Mouse (Mus musculus) brain, embryonic 18.5 days (tissue): ENCODE results near the gene Arpp21.
A peak's percentile ranks its signal among the peaks of the same experiment; 100 is the strongest.

Experiments
- DNase-seq: peaks from one replicate; pipeline ENCODE4 v3.0.0-alpha.2; 2012; ENCODE audit warnings: low read depth, low spot score

Gene Arpp21

GRCm38 (mm10) chr9:112180006-112180405, 55.7 kb downstream of the Arpp21 start:
- DNase-seq = no peak

GRCm38 (mm10) chr9:112178438-112178837, 57.3 kb downstream of the Arpp21 start:
- no peak for DNase-seq

GRCm38 (mm10) chr9:112177569-112177968, 58.2 kb downstream of the Arpp21 start:
- no peak for DNase-seq

GRCm38 (mm10) chr9:112176317-112176716, 59.4 kb downstream of the Arpp21 start:
- DNase-seq = no peak

- no peak for DNase-seq
Measured at GRCm38 (mm10) chr9:112174407-112175357, 61.1 kb downstream of the Arpp21 start.

- no peak for DNase-seq
Measured at GRCm38 (mm10) chr9:112173778-112174177, 62.0 kb downstream of the Arpp21 start.

- no peak for DNase-seq
Measured at GRCm38 (mm10) chr9:112164677-112165076, 71.1 kb downstream of the Arpp21 start.

- DNase-seq = no peak
Measured at GRCm38 (mm10) chr9:112160981-112161380, 74.8 kb downstream of the Arpp21 start.

- DNase-seq = no peak
Measured at GRCm38 (mm10) chr9:112153972-112154371, 81.8 kb downstream of the Arpp21 start.

GRCm38 (mm10) chr9:112152762-112153161, 83.0 kb downstream of the Arpp21 start:
- DNase-seq = no peak

GRCm38 (mm10) chr9:112151177-112151576, 84.6 kb downstream of the Arpp21 start:
- no peak for DNase-seq

GRCm38 (mm10) chr9:112140658-112141057, 95.1 kb downstream of the Arpp21 start:
- DNase-seq = no peak

GRCm38 (mm10) chr9:112137820-112138219, 97.9 kb downstream of the Arpp21 start:
- no peak for DNase-seq

- peak; percentile 47 for DNase-seq
Measured at GRCm38 (mm10) chr9:112130812-112131211, 104.9 kb downstream of the Arpp21 start.

GRCm38 (mm10) chr9:112124667-112125066, 111.1 kb downstream of the Arpp21 start:
- no peak for DNase-seq

- DNase-seq = no peak
Measured at GRCm38 (mm10) chr9:112124184-112124583, 111.6 kb downstream of the Arpp21 start.

- DNase-seq = no peak
Measured at GRCm38 (mm10) chr9:112123421-112123828, 112.3 kb downstream of the Arpp21 start.

- DNase-seq = no peak
Measured at GRCm38 (mm10) chr9:112119535-112119934, 116.2 kb downstream of the Arpp21 start.

- no peak for DNase-seq
Measured at GRCm38 (mm10) chr9:112119106-112119433, 116.7 kb downstream of the Arpp21 start.

GRCm38 (mm10) chr9:112118411-112119105, 117.2 kb downstream of the Arpp21 start:
- peak; percentile 32 for DNase-seq

GRCm38 (mm10) chr9:112117632-112118410, 117.9 kb downstream of the Arpp21 start:
- no peak for DNase-seq

GRCm38 (mm10) chr9:112111610-112112009, 124.1 kb downstream of the Arpp21 start:
- DNase-seq = no peak
